Mouse (Mus musculus) B cell, adult 2 months (primary cell): ENCODE measurements around the gene Agt.

ENCODE experiments used
- DNase-seq, 2 experiments: peaks; one replicate each; pipeline ENCODE4 v3.0.0; 2022

Gene Agt

DNA sequence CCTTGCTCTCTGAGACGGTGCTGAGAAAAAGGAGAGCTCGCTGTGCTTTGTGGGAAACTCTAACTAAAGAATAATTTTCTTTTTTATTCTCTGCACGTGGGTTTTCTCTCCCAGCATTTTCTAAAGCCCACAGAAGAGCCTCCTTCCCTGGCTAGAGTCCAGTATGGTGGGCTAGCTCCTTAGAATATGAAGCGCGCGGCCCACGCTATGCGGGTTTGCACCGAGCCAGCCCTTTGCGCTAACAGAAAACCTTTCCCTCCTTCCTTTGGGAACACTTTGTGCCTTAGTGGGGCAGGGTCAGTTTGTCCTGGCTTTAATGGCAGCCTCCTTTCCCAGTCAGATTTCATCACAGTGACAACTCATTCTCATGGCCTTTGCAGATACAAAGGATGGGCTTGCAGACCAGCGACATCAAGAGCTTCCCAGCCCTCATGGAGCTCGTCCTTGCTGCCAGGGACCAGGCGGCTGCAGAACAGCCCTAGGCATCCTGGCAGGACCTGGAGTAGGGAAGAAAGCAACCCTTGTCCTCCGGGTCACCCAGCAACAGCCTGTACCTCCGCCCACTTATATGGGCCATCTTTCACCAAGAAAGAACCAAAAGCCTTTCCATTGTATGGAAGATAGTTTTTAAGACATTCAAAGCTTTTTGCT lies 18.4 kb downstream of the Agt start:
- DNase-seq: no peak

DNA sequence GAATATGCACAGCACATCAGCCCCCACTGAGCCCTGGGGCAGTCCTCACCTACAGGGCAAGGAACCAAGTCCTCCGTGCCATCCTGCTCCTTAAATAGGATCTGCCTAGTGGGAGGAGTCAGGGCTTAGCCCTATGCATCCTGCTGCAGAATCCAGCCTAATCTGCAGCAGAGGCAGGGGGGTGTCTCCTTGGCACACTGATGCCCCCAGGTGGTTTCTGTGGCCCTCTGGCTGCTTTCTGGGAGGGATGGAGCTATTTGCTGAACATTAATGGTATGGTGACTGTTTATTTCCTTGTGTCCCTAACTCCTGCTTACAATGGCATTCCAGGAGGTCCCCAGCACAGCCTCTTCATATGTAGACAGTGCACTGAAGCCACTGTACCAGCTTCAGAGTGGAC lies 21.3 kb downstream of the Agt start:
- DNase-seq: no peak

DNA sequence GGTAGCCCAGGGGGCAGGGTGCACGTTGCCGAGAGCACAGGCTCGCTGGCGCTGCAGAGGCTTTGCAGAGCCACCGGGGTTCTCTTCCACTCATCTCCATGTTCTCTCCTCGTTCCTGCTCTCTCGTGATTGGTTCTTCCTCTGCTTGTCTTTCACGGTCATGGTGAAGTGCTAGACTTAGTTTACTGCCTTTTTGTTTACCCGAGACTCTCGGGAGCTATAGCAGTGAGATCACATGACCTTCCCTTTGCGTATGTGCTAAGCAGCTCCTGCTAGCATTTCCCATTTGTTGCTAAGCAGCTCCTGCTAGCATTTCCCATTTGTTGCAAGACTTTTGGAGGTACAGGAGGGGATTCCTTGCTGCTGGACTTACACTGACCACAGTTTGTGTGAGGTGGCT lies 22.2 kb downstream of the Agt start:
- DNase-seq: no peak

DNA sequence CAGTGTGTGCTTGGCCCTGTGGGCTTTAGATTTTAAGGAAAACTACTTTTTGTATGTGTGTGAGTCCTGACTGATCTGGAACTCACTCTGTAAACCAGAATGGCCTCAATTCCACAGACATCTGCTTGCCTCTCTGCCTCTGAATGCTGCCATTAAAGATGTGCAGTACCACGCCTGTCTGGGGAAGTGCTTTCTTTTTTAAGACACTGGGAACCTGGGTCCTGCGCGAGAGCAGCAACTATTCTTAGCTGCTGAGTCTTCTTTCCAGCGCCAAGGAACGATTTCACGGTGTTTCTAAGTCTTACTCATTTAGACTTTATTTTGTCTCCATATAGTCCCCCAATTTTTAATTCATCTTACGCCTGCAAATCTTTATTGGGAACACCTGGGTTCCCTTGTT lies 22.7 kb downstream of the Agt start:
- no peak for DNase-seq

DNA sequence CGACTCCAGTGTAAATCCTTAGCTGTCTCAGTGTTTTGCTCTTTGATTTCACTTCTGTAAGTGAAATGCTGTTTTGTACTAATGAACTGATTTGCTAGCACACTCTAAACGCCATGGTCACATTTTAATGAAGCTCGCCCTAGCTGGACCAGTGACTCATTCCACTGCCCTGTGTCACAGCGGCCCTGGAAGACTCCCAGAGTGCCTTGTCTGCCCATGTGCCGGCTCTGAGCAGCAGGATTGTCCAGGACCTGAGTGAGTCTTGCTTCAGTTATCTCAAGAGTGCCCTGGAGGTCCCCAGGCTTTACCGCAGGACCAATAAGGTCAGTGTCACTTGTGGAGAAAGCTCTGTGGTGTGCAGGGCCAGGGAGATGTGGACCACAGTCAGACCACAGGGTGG lies 23.1 kb downstream of the Agt start:
- DNase-seq: no peak

DNA sequence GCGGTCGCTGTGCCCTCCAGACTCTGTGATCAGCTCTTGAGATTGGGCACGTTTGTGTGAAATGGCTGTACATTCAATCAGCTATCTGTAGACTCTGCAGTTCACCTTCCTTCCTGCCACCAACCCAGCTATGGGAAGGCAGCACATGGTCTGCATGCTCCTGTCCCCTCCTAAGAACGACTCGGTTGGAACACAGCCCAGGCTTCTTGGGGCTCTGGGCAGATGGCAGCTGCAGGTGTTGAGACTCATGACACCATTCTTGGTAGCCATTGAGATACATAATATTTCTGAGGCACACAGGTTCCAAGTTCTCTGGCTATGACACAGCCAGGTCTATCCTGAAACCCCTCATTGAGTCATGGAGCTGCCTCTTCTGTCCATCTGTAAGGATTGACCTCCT lies 26.2 kb downstream of the Agt start:
- no peak for DNase-seq

DNA sequence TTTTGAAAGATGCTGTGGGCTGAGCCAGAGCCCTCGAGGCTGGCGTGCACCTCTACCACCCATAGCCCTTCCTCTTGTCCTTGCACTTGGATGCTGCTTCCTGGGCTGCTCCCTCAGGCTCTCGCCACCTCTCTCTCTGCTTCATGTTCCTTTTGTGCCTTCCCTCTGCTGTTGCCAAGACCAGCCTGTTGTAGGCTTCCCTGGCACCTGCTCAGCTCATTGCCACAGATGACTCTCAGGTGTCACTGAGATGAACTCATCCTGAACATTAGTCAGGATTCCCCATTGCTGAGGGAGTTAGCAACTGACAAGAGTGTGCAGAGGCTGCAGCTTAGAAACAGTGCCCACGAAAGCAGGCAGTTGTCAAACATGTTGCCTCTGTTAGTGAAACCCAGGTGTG lies 27.5 kb downstream of the Agt start:
- DNase-seq: no peak

DNA sequence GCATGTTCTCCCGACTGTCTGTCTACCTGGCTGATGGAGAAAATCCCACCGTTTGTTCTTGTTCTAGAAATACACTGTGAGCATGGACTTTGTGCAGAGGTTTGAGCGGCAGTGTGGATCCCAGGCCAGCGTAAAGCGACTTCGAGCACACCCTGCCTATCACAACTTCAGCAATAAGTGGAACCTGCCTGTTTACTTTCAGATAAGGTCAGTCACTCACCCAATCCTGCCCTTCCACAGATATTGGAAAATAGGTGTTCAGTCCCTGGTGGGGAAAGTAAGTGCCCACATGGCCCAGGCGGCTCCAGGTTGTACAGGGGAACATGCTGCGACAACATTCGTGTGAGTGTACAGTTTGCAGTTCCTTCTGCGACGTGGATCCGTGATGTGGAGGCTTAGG lies 28.6 kb downstream of the Agt start:
- no peak for DNase-seq

DNA sequence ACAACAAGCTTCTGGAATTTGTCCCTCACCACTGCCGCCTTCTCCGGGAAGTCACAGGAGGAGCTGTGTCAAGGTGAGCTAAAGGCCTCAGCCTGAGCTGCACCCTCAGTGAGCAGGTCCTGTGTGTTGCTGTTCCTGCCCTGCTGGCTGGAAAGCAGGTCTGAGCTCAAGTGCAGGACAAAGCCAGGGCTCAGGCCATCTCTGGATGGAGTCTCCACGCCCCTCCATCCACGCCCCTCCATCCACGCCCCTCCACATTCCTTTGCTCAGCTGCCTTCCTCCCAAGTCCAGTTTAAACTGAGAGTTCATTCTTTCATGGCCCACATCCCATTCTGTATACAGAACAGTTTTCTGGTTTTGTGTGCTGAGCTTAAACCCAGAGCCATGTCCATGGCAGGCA lies 34.1 kb downstream of the Agt start:
- DNase-seq: no peak

DNA sequence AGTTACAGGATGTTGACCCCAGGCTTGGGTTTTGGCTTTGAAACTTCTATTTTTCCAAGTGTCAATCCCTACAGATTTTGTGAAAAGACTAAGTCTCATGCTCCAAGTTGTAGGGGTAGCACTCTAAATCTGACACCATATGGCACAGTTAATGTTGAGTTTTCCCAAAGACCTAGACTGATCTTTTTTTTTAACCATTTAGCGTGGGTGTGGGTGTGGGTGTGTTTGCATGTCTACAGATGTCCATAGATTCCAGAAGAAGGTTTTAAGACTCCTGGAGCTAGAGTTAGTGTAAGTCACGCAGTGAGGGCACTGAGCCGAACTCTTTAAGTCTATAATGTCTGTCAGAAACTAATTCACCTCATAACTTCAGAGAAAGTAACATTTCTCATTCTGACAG lies 36.9 kb downstream of the Agt start:
- DNase-seq: no peak

DNA sequence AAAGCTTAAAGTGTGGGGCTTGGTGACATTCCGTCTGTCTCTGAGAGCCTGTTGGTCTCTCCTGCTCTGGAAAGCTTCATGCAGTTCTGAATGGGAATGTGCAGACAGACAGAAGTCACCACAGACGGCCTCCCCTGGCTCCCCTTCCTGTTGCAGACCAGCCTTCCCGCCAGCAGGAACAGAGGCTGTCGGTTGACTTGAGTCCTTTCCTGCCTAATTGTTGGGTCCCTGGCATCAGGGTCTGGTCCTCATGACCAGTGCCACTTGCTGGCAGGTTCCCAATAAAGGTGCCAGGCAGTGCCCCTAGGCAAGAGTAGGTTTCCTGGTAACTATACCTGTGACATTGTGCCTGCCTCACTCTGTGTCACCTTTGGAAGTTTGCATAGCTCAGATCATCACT lies 38.5 kb downstream of the Agt start:
- DNase-seq: no peak

DNA sequence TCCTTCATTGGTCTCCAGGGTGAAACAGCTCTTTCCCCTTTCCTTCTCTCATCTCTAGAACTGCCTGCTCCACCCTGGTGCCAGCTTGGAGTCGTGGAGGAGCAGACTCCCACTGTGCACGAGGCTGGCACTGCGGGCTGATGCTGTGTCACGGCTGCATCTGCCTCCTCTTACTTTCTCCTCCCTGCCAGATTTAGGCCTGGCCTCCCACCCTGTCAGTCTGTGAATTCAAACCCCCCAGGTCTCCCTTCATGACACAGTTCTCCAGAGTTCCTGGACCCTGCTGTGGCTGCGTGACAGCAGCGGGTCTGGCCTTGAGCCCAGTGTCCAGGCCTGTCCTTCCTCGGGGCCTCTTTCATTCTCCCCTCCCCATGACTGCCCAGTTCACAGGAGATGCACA lies 39.0 kb downstream of the Agt start:
- no peak for DNase-seq

DNA sequence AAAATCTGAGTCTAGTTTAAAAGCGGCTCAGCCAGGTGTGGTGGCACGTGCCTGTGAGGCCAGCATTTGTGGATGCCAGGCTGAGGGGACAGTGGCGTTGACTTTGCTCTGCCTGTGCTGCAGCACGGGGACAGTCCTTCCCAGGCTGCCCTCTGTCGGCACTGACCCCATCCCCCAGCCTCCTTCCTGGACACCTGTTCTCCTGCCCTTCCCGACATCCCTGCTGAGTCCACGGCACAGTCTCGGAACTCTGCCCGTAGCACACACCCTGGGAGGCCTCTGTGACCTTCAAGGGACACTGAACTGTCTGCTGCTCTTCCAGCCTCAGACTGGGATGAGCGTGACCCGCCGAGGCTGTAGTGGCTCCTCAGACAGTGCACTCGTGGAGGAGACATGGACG lies 39.4 kb downstream of the Agt start:
- no peak for DNase-seq

DNA sequence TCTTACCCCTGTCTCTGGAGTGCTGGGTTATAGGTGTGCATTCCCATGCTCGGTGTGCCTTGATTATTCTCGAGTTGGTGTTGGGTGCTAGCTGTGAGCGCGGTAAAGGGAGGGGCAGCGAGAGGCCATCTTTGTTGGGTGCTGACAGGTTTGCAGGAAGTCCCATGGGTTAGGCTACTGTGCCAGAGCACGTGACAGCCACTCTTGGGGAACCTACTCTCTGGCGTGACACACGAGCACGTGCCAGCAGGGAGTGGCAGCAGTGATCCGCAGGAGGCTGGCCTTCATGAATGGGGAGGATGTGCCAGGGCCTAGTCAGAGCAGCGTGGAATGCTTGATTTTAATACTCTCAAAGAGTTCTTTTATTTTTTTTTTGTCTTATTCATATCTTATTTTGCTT lies 43.2 kb downstream of the Agt start:
- no peak for DNase-seq

DNA sequence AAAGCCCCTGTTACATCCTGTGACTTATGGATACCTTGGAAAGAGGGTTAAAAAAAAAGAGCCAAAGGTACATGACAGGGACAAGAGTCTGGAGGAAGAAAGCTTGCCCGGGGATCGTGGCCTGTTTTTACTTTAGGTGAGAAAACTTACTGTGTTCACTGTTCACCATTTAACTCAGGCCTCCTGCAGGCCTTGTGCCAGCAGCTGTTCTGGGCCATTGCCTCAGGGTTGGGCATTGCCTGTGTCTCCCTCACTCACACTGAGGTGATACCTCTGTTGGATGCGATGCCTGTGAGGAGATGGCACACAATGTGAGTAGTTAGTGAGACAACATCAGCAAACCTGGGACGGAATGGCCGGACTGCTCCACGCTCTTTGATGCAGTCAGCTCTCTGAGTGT lies 47.6 kb downstream of the Agt start:
- DNase-seq: no peak

DNA sequence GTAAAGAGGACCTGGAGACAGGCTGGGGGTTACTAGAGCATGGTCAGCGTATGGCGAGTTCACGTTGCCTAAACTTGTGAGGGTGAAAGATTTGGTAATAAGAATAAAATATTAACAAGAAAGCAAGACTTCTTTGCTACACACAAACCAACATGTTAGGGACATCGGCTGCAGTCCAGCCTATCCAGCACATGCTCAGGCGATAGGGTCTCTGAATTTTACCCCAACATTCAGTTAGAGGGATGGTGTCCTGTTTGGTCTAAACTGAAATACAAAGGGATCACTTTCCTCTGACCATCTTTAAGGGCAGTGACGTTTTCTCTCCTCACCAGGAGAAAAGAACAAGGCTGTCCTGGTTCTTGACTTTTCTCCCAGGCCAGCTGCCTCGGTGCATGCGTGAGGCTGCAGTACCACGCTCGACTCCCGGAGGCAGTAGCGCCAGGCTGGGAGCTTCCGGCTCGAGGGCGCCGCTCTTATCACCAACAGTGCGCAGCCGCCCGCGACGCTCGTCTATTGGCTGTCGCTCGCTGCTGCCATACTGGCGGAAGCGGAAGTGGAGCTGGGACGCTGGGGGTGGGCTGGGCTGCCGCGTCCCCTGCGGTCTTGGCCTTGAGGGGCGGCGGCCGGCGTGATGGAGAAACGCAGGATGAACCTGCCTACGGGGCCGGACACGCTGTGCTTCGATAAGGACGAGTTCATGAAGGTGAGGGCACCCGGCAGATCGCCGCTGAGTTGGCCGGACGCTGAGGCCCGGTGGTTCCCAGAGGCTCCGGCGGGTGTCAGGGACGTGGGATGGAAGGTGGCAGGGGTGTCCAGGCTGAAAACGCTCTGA lies 49.0 kb downstream of the Agt start, which contains the start of gene Cog2:
Gene Cog2, plus strand, starts transcription at position 519 of the 832 bp plus-strand sequence.
- DNase-seq: peak; percentile 88 to 90

DNA sequence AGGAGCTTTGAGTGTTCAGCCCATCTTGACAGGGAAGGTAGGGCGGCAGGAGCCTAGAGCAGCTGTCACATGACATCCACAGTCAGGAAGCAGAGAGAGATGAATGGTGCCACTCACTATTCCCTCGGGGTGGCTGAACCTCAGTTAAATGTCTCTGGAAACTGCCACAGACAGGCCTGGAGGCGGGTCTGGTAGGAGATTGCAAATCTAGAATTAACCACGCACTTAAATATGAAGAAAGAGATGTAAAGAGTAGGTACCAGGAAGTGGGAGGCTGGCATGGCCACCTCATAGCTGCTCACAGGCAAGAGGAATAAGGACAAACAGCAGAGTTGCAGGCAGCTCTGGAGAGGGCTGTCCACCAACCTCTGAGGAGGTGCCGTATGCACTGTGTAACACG lies 52.4 kb downstream of the Agt start:
- no peak for DNase-seq

DNA sequence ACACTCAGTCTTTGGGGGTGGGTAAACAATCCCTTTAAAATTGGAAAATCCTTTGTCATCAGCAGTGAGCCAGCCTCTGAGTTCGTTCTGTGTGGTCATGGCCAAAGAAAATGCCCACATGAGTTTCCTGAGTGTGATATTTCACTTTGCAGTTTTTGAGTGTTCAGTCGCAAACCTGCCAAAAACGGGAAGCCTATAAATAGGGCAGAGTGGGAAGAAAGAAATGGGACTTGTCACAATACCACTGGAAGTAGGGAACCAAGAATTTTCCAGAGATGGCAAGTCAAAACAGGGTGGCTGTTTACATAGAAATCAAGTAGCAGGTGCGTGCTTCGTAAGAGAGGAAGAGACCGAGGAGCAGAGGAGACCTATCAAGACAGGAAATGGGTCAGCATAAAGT lies 53.0 kb downstream of the Agt start:
- no peak for DNase-seq

DNA sequence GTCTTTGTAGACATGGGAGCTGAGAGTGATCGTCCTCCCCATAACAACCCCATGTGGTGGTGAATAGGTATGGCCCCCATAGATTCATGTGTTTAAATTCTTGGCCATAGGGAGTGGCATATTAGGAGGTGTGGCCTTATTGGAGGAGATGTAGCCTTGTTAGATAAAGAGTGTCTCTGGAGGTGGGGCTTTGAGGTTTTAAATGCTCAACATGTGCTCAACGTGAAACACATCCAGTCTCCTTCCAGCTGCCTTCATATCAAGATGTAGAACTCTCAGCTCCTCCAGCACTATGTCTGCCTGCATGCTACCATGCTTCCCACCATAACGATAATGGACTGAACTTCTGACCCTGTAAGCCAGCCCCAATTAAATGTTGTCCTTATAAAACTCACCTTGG lies 53.5 kb downstream of the Agt start:
- DNase-seq: no peak

DNA sequence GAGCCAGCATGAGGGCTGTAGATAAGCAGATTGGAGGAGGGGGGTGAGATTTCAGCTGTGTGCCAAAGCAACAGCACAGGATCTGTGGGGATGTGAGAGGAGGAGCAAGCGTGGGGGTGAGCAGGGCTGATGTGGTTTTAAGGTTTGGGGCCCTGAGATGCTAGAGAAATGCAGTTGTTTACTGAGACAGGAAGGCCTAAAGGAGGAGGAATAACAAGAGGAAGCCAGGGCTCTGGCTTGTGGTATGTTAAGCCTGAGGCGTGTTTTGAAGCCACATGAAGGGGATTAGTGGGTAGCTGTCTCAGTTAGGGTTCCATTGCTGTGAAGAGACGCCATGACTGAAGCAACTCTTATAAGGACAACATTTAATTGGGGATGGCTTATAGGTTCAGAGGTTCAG lies 60.4 kb downstream of the Agt start:
- no peak for DNase-seq

DNA sequence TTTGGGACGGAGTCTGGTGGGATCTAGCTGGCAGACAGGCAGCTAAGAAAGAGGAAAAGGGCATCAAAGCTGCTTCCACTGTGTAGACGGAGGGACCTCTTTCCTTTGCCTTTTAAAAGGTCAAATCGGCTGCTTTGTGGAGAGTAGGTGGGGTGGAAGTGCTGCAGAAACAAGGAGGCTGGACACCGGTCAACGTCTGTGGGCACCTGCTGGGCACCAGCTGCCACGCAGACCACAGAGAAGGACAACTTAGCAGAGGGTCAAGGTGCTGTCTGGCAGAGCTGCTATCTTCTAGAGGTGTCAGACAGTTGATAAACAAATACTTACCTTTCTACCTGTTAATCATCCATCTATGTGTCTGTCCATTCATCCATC lies 61.2 kb downstream of the Agt start:
- no peak for DNase-seq

DNA sequence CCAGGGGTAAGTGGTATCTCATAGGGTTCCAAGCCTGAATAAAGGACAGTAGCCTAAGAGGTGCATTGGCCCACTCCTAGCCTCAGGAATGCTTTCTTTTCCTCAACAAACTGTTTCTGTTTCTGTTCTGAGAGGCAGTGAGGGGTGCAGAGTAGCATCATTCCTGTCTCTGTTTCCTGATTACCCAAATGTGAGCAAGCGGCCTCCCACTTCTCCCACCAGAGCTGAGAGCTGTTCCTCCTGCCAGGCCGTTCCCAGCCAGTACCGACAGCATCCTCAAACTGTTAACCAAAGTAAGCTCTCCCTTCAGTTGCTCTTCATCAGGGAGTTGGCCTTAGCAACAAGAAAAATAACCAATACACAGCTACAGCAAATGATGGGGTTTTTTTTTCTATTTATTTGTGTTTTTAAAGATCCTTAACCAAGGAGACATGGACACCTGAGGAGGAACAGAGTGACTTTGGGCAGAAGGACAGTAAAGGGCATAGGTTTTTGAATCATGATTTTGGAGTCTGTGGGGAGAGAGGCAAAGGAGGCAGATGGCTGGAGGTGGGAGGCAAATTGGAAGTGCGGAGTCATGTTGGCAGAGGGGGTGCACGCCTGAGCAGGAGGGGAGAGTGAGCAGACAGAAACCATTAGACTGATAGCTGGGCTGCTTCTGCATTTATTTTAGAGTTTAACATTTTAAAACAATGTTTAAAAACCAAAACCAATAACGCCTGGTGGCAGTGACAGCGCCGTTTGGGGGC lies 61.8 kb downstream of the Agt start:
- no peak for DNase-seq
